Mouse (Mus musculus) CH12F3 (cell line): Measurements from ENCODE around the gene Trp53i11.

Experiments
- in situ Hi-C: fragments of 300-500 bp; cut with MboI; formaldehyde crosslinking; loops from 2 replicates; pipeline ENCODE4 v1.14.3; 2020; ENCODE audit warnings: low sequenced_read_pairs

The Trp53i11 gene

DNA sequence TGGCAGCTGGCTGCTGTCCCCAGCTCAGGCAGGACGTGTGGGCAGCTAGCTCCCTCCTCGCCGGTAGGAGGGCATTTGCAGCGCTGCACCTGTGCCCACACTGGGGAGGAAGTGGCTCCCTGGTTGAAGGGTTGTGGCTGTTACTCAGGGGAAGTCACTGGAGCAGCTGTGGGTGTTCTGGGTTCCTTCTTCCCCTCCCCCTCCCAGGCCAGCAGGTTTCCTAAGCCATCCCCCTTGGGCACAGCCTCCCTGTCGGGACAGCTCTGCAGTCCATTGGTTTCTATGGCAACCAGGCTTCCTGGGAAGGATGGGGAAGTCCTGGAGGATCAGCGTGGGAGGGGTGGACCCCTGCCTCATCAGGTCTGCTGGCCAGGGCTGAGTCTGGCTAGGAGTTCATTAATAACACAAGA, 5.3 kb downstream of the Trp53i11 start:
- in situ Hi-C loops, result loop anchor here (10.0 kb wide), 1 partner anchor 128 kb away; no protein-coding TSS in a partner anchor

DNA sequence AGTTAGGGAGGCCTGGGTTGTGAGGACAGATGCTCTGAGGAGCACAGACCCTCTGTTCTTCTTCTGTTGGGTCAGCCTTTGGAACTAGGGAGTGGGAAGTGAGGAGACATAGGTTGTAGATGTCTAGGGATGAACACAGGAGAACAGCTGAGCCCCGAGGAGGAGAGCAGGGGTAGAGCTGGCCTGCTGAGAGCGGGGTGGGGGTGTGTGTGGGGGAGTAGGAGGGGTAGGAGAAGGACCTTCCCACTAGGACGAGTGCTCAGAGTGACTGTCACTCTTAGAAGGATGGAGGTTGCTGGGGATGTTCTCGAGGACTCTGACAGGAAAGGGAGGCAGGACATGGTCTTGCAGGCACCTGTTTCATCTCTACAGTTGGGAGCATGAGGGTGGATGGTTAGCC, 6.5 kb downstream of the Trp53i11 start:
- in situ Hi-C loops, result loop anchor here (10.0 kb wide), 1 partner anchor 129 kb away; no protein-coding TSS in a partner anchor

GRCm38 (mm10) chr2:93198846-93199245, 11.5 kb downstream of the Trp53i11 start:
- in situ Hi-C loops, result loop anchor here (10.0 kb wide), 1 partner anchor 134 kb away; no protein-coding TSS in a partner anchor

- in situ Hi-C loops, result loop anchor here (10.0 kb wide), 1 partner anchor 135 kb away; no protein-coding TSS in a partner anchor
Observed at GRCm38 (mm10) chr2:93199531-93199974, 12.2 kb downstream of the Trp53i11 start.

DNA sequence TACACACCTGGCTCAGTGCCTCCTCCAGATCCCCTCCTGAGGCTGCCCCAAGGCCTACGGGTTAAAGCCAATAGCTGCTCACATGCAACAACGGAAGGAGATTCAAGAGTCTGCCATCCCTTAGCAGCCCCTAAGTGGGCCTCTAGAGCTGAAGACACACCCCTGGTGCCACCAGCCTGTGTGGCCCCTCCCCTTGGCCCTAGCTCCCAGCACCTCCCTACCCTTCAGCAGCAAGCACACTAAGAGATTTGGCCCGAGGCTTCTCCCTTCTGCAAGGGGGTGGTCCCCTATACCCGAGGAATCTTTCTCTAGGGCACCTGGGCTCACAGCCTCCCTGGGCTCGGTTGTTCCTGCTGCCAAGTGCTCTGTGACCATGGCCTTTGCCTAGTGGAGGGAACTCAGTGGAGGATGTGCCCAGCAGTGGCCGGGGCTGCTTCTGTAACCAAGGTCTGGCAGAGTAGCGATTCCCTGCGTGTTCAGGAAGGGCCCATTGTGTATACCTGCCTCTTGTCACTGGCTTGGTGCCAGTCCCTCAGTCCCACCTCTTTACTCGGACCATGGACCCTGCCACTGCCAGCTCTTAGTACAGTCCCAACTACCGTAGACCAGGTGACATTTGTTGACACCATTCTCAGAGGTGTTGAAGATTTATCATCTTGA, 13.5 kb downstream of the Trp53i11 start:
- in situ Hi-C loops, result no loop called here

DNA sequence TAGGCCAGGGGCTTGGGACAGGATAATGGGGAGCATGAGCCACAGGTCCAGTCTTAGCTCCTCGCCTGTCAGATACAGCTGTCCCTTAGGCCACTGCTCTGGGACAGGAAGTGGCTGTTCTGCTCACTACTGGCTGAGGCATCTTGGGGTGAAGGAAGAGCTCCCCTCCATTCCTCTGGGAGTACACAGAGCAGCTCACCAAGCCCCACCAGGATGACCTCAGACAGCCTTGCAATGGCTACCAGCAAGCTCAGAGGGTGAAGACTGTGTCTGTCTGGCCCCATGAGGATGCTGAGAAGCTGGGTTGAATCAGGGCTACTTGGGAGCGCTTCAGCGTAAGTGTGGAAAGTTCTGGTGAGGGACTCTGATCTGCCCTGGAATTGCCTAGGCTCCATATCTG, 14.6 kb downstream of the Trp53i11 start:
- in situ Hi-C loops, result no loop called here

DNA sequence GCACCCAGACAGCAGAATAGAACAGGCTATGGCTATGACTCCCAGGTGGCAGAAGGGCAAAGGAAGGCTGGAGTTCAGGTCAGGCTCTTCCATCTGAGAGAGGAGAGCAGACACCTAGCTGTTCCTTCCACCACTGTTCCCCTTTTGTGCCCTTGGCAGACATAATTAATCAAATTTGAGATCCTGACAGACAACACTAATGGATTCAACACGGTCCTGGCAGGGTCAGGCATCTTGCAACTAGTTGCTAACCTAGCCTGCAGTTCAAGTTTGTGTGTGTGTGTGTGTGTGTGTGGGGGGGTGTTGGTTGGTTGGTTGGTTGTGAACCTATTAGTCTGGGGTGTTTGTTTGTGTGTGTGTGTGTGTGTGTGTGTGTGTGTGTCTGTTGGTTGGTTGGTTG, 15.4 kb downstream of the Trp53i11 start:
- in situ Hi-C loops, result no loop called here

GRCm38 (mm10) chr2:93203682-93204081, 16.3 kb downstream of the Trp53i11 start:
- in situ Hi-C loops, result no loop called here

DNA sequence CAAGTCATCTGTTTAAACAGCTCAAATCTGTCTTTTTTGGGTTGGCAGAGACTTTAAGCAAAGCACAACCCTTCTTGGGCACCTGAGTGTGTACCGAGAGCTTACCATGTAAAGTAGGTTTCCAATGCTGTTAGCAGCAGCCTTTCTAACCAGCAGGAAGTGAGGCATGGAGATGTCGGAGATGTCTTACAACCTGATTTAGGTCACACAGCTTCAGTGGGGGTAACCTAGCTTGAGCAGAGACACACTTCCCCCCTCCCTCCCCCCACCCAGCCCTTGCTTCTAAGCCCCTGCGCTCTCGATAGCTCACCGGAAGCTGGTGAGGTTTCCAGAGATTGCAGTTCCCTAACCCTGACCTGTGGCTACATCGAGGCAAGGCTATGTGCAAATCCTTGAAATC, 17.2 kb downstream of the Trp53i11 start:
- in situ Hi-C loops, result no loop called here

DNA sequence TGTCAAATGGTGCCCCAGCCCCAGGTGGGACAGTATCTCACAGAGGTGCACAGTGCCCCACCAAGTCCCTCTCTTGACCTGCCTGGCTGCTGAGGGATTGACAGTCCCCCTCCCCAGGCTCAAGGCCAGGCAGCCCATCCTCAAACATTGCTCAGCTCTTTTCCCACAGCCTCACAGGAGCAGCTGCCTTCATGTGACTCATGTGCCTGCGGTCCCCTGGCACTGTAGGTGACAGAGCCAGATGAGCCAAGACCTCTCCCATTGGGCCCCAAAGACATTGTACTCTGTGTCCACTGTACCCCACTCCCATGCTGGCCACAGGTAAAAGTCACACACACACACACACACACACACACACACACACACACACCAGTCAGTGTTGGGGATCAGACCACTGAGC, 18.8 kb downstream of the Trp53i11 start:
- in situ Hi-C loops, result no loop called here

DNA sequence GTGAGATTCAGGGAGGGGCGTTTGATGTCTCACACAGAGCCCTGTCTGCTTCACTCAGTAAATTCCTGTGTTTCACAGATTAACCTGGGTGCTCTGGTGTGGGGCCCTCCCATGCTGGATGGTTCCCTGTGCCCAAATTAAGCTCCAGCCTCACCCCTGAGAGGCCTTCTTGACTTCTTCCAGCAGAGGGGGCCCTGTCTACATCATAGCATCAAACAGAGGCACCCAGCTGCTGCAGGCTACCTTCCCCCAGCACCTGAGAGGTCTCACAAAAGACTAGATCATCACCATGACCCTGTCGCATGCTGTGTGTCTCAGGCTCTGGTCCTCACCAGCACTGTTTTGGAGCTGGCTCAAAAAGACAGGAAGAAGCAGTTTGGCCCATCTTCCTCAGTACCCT, 25.0 kb downstream of the Trp53i11 start:
- in situ Hi-C loops, result no loop called here

- in situ Hi-C loops, result no loop called here
Observed at GRCm38 (mm10) chr2:93212865-93213264, 25.5 kb downstream of the Trp53i11 start.

- in situ Hi-C loops, result no loop called here
Observed at GRCm38 (mm10) chr2:93214192-93214591, 26.8 kb downstream of the Trp53i11 start.

GRCm38 (mm10) chr2:93215790-93216189, 28.4 kb downstream of the Trp53i11 start:
- in situ Hi-C loops, result no loop called here

GRCm38 (mm10) chr2:93217015-93217414, 29.7 kb downstream of the Trp53i11 start:
- in situ Hi-C loops, result no loop called here

GRCm38 (mm10) chr2:93218353-93218990, 31.1 kb downstream of the Trp53i11 start:
- in situ Hi-C loops, result no loop called here

- in situ Hi-C loops, result no loop called here
Observed at GRCm38 (mm10) chr2:93219576-93219975, 32.2 kb downstream of the Trp53i11 start.

GRCm38 (mm10) chr2:93220447-93220846, 33.1 kb downstream of the Trp53i11 start:
- in situ Hi-C loops, result loop anchor here (10.0 kb wide), 1 partner anchor 194 kb away; no protein-coding TSS in a partner anchor

DNA sequence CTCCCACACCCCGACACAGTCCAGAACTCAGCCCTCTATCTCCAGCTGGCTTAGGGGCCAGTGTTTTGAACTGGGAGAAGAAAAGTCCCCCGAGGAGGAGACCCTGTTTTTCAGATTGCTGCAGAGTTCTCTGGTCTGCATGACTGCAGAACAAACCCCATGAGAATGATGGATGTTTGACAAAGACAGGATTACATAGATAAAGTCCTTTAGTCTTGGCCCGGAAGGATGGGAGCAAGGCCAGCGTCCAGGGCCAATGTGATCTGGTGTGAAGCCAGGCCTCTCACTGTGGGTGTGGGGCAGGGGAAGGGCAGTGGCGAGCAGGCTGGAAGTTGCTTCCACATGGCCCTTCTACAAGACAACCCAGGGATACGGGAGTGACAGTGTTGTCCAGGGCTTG, 36.1 kb downstream of the Trp53i11 start:
- in situ Hi-C loops, result loop anchor here (10.0 kb wide), 1 partner anchor 191 kb away; no protein-coding TSS in a partner anchor

- in situ Hi-C loops, result loop anchor here (10.0 kb wide), 1 partner anchor 188 kb away; no protein-coding TSS in a partner anchor
Observed at GRCm38 (mm10) chr2:93226606-93227595, 39.6 kb downstream of the Trp53i11 start.
